Mouse (Mus musculus) kidney, postnatal 36 days (tissue): ENCODE measurements around the gene Qpctl.
"Not testable (repeated sequence)": the region's sequence is repeated elsewhere in the genome, so short reads cannot be mapped to it uniquely, and the experiment has no call there.

Experiments
- DNase-seq, 2 experiments: peaks; one replicate each; pipeline ENCODE4 v3.0.0; 2021 to 2022; ENCODE audit warnings: mixed read lengths in 2 of 2

Qpctl gene

DNA sequence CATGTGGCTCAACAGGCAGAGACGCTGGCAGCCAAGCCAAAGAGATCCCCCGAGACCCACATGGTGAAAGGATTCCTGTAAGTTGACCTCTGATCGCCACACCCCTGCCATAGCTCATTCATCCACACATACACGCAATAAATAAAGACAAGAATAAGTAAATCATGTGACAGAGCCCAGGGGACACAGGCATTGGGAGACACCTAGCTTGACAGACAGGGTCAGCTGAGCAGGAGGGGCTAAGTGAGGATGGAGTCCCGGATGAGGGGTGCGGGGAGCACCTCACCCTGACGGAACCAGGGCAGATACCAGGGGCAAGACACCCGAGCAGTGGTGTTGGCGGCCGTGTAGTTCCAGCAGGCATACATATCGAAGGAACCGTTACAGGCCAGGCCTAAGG lies 14.7 kb upstream of the Qpctl start:
- no peak for DNase-seq

DNA sequence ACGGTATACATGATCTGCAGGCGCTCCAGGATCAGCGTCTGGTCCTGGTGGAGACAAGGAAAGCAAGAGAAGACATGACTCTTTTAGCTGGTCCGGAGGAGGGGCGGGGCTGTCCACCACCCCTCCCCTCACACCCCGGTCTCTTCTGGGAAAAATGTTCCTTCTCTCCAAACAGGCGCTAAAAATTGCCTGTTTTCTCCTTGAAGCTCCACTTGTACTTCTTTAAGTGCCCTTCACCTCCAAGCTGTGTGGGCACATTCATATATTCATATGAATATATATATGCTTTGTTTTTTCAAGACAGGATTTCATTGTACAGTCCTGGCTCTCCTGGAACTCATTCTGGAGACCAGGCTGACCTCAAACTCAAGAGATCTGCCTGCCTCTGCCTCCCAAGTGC lies 13.8 kb upstream of the Qpctl start:
- DNase-seq = no peak

DNA sequence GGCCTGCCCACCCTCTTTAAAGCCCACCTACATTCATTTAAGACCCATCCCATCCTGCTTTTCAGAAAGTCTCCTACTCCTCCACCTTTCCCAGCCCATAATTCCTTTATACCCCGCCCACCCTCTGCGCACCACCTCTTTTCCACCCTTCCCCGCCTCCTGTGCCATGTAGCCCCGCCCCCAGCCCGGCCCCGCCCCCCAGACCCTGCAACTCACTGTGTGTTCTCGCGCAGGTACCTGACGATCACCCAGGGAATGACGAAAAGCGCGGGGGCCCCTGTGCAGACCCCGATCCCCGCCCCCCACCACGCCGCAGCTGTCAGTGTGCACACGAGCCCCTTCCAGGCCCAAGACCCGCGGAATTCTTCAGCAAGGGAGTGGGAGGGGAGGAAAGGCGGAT lies 11.0 kb upstream of the Qpctl start:
- peak; percentile 16 to 58 for DNase-seq

DNA sequence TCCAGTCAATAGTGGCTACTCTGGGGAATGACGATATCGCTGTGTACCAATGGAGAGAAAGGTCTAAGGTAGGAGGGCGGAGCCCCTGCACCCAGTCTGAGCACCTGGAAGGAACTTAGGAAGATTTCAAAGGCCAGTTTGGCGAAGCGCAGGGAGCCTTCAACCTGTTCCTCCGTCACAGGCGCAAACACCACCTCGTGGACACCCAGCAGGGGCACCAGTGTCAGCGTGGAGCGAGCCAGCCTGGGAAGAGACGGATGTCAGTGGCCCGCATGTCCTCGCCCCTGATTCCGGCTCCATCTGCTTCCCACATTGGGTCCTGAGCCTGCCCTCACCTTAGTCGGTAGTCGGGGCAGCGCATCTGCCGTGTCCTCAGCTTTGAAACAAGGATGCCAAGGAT lies 10.3 kb upstream of the Qpctl start:
- DNase-seq = no peak

DNA sequence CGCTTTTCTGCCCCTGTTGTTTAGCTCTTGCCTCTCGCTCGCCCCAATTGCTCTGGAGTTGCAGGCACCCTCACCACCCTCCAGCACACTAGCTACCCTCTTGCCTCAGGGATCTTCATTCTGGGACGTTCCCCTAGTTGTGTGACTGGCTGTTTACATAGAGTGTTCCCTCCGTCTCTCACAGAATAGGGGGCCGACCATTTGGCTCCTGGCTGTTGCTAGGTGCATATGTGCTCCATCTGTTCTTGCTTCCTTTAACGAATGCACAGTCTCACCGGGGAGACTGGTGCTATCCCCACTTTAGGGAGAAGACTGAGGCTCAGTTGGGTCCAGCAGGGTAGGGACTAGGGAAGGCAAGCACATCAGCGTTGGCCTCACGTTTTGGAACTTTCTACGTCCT lies 9.5 kb upstream of the Qpctl start:
- no peak for DNase-seq

DNA sequence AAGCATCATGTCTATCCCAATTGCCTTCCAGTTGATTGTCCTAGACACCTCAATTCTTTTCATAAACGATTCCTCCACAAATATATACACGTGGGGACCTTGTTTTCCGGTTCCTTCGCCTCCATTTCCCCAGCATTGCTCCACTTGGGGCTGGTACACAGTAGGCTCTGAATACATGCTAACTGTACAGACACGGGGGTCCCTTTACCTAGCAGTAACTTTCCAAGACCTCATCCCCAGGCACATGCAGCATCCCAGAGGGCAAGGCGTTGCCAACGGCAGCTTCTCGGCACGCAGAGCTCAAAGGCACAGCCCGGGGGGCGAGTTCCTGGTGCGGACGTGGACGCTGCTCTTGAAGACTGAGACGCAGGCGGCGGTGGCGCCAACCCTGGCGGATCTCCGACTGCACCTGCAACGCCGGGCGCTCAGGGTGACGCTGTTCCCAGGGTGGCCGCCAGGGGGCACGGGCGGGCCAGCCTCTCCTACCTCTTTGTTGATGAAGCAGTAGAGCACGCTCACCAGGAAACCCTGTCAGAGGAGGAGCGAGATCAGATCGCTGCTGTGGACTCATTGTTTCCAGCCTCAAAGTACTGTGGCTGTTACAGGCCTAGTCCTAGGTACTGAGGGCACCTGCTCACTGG lies 8.2 kb upstream of the Qpctl start:
- DNase-seq = peak; percentile 92 to 96

DNA sequence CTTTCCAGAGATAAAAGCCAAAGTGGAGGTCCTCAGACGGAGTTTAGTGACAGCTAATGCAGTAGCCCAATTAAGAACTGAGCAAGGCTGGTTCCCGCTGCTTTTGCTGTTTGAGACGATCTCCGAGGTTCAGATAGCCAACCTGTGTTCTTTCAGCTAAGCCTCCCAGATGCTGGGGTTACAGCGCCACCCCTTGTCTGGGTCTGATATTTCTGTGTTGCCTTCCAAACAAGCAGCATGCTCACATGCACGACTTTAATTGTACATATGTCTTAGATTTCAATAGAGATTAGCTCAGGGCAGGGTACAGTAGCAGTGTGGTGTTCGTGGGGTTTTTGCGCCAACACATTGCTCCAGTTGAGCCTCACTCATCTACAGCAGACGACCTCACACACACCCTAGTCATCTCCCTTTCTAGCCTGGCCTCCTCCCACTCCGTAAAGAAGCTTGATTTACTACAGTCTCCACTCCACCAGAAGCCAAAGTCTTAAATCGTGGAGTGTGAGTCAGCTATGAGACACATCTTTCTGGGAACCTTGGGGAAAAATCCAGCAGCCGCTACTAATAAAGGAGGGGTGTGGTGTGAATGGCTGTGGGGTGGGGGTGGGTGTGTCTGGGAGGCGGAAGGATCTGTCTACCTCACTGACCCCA lies 6.9 kb upstream of the Qpctl start:
- DNase-seq = peak in 1 of 2 experiments; percentile 43

DNA sequence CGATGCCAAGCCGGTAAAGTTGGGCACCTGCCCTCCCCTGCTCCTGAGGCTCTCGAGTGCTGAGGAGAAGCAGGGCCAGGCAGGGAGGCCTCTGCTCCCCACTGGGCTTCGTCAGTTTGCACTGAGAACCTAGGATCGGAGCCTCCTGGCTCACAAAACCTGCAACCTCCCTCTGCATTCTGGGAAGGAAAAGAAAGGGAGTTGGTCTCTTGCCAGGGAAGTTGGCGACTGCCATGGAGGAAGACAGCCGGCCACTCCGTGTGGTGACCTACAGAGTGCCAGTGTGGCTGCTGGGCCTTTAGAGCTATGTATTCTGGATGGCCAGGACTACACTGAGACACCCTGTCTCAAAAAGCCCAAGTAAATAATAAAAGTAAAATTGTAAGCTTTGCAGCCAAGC lies 5.7 kb upstream of the Qpctl start:
- no peak for DNase-seq

DNA sequence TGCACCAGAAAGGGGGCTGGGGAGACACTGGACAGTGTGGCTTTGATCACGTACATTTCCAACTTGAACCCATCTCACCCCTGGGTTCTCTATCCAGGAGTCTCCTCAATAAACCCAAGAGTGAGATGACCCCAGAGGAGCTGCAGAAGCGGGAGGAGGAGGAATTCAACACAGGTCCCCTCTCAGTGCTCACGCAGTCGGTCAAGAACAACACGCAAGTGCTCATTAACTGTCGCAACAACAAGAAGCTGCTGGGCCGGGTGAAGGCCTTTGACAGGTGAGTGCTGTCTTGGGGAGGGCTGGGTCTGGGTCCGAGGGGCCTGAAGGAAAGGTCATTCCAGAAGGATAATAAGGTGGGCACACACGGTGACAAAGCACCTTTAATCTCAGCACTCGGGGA lies 2.0 kb upstream of the Qpctl start:
- DNase-seq = not testable (repeated sequence)

DNA sequence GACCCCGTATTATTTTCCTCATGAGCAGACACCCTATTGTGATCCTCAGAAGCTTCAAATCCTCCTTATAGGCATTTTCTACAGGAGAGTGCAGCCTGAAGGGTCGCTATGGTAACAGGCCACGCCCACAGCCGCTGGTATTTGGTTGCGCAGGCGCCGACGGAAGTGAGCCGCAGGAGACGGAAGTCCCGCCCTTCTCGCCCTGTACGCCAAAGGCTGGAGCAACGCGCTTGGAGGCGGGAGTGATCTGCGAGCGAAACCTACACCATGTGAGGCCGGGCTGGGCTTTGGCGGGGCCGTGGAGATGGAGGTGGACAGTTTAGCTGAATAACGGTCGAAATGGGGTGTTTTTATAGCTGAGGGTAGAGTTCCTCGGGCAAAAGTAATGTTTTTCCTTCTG lies 535 bp upstream of the Qpctl start, which contains the start of gene Snrpd2:
Gene Snrpd2, plus strand, starts transcription at position 97 of the 400 bp plus-strand sequence.
- DNase-seq = peak; percentile 98 to 100

DNA sequence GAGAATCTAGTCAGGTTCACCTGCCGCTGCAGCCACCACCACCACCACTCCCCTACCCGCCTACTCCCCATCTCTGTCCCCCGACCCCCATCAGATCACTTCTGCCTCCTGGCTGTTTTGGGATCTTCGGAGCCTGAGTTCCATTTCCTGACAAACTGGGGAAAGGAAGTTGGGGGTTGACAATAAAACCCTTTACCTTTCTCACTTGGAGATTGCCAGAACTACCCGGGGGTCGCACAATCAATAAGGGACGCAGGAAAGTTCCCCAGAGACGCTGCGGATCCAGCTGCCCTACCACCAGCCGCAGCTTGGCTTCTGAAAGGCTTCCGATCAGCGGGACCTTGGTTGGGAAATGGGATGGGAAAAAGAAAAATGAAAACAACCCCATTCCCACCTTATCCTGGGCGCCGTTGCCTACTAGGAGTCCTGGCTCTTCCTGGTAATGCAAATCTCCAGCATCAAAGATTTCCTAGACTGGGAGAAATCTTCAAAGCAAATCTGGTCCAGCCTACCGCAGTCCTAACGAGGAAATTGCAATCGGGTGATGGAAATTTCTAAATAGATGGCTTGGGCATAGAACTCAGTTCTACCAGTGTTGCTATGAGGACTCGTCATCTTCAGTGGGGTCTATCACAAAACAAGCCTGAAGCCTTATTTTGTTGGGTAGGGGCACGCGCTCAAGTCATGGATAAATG lies 764 bp downstream of the Qpctl start:
- DNase-seq = no peak

DNA sequence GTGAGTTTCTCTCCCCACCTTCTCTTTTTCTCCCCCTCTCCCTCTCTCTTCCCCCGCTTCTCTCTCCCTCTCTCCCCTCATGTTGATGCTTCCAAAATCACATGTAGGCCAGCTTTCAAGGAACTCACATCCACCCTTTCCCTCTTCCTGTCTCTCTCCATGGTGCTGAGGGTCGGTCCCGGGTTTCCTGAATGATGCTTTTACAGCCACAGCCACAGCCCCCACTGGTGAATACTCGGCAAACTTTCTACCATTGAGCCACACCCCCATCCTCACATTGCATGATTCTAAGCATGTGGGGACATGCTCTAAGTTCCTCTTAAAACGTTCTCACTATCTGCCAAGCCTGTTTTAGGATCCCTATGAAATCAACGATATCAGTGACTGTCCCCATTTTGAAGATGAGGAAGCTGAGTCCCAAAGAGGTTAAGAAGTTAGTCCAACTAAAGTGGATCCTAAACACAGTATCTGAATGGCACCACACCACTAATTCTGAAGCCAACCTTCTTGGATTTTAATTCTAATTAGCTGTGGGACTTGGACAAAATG lies 1.5 kb downstream of the Qpctl start:
- DNase-seq = no peak

DNA sequence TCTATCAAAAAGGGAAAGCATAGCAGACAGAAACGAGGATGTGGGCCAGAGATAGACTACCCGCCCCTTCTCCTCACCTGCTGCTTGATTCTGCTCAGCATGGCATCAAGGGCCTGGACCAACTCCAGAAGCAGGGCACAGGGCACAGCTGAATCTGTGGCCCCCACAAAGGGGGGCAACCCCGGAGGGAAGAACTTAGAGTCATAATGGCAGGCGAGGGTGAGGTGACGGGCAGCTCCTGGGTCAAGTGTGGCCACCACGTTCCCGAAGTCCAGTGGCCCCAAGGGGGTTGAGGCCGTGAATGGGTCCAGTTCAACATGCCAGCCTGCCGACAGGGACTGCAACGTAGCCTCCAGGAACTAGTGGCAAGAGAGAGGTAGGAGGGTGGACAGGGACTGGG lies 2.3 kb downstream of the Qpctl start:
- no peak for DNase-seq

DNA sequence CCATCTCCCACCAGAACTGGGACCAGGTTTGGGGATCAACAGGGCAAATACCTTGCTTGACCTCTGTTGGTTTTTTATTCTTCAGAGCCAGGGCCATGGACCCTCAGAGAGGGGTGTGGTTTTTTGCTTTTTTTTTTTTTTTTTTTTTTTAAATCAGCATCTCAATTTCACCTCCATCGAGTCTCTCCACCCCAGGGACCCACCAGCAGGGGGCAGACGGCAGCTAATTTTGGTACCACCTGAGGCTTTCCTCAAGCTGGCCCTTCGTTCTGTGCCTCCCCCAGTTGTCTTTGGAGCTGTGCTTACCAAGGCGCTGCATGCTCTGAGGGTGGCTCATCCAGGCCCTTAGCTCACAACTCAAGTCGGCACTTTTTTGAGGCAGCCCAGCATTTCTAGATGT lies 11.7 kb downstream of the Qpctl start:
- DNase-seq = peak; percentile 49 to 83

DNA sequence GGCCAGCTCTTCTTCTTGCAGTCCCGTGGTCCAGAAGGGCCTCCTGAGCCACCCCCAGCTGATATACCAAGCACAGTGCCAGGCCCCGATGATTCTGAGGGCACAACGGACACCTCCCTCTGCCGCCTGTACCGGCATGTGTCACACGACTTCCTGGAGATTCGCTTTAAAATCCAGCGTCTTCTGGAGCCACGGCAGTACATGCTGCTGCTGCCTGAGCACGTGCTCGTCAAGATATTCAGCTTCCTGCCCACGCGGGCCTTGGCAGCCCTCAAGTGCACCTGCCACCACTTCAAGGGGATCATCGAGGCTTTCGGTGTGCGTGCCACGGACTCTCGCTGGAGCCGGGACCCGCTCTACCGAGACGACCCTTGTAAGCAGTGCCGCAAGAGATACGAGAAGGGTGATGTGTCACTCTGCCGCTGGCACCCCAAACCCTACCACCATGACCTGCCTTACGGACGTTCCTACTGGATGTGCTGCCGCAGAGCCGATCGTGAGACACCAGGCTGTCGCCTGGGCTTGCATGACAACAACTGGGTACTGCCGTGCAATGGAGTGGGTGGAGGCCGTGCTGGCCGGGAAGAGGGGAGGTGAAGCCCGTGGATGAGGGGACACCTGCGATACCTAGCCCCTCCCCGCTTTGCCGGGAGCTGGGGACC lies 12.3 kb downstream of the Qpctl start:
- DNase-seq = no peak

DNA sequence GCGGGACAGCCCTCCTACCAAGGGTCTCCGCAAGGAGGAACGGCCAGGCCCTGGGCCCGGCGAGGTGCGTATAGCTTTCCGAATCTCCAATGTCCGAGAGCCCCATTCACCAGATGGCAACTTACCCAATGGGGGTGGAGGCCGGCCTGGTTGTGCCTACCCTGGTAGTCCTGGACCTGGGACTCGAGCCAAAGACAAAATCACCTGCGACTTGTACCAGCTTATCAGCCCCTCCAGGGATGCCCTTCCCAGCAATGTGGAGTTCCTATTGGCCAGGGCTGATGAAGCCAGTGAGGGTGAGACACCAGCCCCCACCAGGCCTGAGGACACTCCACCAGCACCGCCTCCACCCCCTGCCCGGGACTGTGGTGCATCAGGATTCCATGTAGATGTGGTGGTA lies 12.9 kb downstream of the Qpctl start:
- no peak for DNase-seq

DNA sequence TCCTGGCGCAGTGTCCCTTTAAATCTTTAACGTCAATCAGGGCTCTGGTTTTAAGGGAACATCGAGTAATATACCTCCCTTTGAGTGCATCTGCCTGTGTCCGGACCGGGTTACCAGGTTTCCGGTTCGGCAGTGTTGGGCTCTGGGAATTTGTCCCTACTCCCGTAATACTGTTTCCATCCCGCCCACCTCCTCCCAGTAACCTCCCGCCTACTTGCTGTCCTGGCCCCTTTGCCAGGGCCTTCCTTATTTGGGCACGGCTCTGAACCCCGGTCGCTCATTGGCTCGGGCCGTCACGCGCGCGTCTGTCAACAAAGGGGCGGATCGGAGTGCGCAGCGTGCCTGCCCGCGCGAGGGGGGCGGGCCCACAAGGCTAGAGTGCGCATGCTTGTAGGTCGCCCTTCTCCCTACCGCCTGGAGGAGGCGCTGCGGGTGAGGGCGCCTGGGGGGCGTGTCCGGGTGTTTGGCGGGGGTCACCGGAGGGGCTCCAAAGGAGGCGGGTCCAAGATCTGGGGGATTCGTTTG lies 17.7 kb downstream of the Qpctl start:
- peak; percentile 98 to 99 for DNase-seq

DNA sequence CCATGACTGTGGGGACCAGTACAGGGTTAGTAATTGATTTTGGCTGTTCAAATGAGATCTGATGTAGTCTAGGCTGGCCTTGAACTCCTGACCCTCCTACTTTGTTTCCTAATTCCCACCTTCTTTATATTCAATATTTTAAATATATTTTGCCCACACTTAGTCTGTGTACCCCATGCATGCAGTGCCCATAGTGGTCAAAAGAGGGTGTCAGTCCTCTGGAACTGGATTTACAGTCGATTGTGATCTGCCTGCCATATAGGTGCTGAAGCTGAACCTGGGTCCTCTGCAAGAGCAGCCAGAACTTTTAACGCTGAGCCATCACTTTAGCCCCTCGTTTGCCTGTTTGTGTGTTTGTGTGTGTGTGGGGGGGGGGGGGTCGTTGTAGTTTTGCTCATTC lies 18.4 kb downstream of the Qpctl start:
- no peak for DNase-seq

DNA sequence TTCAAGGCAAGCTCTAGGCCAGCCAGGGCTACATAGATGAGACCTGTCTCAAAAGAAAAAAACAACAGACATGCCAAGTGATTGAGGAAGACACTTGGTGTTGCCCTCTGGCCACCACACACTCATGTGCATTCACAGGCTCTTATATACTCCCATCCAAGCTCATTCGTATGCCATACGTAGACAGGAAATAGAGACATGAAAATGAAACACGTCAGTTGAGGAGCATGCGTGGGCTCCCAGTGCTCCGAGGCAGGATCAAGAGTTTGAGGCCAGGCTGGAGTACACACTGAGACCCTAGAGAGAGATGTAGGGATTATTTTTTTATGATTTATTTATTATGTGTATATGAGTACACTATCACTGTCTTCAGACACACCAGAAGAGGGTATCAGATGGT lies 19.7 kb downstream of the Qpctl start:
- DNase-seq = no peak

DNA sequence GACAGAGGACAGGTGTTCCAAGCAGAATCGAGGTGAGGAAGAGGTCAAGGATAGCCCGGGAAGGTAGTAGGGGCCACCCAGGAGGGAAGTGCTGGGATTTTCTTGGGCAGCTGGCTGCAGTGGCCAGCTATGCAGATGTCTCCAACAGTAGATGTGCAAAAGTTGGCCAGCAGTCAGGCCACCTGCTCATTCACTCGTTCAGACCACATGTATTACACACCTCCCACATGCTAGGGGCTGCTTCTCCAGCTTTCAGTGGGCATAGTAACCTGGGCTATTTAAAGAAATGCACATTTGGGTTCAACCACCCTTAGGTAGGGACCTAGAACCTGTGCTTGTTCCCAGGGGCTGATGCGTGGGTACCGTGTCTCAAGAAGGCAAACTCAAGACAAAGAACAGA lies 21.3 kb downstream of the Qpctl start:
- no peak for DNase-seq

DNA sequence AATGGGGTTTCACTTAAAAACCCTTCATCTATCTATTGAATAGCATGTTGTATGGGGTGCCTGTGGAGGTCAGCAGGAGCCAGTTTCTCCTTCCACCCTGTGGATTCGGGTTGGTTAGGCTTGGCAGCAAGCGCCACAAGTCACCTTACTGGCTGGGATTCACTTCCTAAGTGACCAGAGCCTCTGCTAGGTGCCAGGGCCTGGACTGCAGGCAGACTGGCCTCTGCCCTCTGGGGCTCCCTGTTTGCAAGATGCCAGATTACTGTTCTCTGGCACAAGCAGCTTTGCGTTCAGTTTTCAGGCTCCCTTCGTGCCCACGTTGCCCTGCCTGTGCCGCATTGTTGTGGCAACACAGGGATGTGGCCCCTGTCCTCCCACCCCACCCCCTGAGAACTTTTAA lies 24.4 kb downstream of the Qpctl start:
- peak; percentile 32 to 65 for DNase-seq

DNA sequence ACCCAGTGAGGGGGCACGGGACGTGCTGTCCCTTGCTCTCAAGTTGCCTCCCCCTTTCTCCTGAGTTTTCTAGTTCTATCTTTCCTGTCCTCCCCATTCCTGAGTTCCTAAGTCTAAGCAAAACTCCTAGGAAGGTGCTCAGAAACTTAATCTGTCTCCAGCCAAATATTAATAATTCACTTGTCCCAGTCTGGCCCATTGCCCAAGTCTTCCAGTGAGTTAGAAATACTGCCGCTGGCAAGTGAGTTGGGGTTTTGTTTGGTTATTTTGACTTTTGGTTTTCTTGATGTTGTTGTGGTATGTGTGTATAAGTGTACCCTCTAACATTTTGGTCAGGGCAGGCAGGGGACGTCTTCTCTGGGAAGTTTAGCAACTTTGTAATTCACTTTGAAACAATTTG lies 27.4 kb downstream of the Qpctl start:
- DNase-seq = peak; percentile 69 to 85
